Mouse (Mus musculus) R1 (cell line): ENCODE results near the gene Hoxc10.

Experiments used
- DNase-seq: peaks from one replicate; pipeline ENCODE4 v3.0.0-alpha.2; 2018; ENCODE audit warnings: low read depth, low spot score

Hoxc10 gene

GRCm38 (mm10) chr15:102990461-102991397, 24.1 kb downstream of the Hoxc10 start, which contains the start of gene Hoxc8:
Gene Hoxc8, plus strand, starts transcription at chr15:102990607.
- DNase-seq, result no peak

DNA sequence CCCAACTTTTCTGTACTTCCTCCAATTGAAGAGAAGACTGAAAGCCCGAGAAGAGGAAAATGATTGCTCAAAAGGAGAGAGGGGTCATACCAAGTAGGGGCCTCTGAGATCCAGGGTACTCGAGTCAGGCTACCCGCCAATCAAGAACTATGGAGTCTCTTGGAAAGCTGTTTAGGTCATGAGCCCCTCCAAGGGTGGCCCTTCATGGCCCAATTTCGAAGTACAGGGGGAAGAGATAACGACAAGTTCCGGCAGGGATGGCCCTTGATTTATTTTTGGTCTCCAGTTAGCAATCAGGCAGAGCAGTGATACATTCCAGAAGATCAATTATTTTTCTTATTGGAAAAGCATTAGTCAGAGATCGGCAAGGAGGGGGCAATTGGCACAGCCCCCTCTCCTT, 25.2 kb downstream of the Hoxc10 start:
- DNase-seq, result no peak

- no peak for DNase-seq
Observed at GRCm38 (mm10) chr15:102992206-102992605, 25.6 kb downstream of the Hoxc10 start.

DNA sequence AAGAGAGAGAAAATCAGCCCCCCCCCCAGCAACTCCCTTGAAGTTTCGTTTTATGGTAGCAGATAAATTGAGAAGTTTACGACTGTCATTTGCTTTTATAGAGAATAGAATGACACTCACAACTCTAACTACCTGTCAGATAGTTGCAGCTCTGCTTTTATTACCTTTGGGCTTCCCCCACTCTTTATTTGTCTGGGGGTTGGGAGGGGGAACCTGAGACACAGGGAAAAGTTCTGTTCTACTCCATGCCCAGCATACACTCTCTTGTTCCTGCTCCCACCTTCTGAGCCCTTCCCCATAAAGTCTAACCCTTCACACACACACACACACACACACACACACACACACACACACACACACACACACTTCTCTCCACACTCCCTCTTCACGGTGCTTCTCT, 26.3 kb downstream of the Hoxc10 start:
- DNase-seq, result no peak

GRCm38 (mm10) chr15:102996548-102996947, 30.0 kb downstream of the Hoxc10 start:
- DNase-seq, result no peak

GRCm38 (mm10) chr15:102997431-102997830, 30.8 kb downstream of the Hoxc10 start:
- DNase-seq, result no peak

GRCm38 (mm10) chr15:102997939-102998355, 31.4 kb downstream of the Hoxc10 start, which contains the start of gene Hoxc6:
Gene Hoxc6, plus strand, starts transcription at chr15:102998257.
- no peak for DNase-seq

DNA sequence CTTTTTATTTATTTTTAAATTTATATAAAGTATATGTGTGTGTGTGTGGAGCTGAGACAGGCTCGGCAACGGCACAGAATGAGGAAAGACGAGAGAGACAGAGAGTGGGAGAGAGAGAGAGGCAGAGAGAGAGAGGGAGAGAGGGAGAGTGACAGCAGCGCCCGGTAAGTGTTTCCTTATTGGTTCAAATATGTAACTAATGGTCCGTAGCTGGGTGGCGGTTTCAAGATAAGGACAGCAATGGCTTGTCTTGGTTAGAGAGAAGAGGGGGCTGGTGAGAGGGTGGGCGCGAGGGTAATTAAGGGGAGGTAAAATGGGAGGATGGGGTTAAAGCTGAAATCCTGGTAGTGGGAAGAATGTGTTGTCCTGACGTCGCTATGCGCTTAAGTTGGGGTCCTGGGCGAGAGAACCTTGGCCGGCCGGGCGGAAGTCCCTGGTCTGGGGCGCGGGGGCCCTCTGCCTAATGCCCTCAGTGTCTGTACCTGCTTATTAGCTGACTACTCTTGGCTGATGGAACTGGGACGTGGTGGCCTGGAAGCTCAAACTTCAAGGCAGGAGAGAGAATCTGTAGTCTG, 32.1 kb downstream of the Hoxc10 start:
- DNase-seq, result no peak

- DNase-seq, result peak; percentile 79
Observed at GRCm38 (mm10) chr15:102999183-102999831, 32.7 kb downstream of the Hoxc10 start.

DNA sequence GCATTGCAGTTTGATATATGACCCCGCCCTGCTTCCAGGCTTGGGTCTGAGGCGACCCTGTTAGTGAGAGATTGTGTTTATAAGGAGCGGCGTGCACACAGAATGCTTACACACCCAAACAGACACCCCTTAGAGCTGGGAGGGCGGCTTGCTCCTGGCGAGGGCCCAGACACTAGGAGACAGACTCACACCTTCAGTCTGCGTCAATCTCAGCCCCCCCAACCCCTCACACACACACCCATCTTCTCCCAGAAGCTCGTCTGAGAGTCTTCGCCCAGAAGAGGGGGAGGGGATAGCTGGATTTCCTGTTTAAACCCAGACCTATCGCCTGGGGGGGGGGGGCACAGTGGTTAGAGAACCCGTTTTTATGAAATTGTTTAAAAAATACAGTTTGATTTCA, 33.4 kb downstream of the Hoxc10 start:
- DNase-seq, result no peak

DNA sequence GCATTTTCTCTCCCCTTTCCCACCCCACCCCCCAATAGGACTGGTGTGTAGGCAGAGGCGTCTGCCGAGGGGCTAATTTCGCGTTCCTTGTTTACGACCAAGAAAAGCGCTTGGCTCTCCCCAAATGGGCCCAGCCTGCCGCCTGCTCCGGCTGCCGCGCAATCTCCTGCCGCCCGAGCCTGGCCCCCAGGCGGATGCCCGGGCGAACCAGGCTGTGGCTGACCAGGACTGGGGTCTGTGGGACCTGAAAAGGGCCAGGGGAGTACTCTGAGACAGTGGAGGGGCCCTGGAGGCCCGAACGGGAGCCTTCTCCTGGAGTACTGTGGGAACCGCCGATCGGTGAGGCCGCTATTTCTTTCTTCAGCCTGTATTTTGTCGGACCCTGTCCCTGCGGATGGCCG, 33.9 kb downstream of the Hoxc10 start:
- DNase-seq, result no peak

DNA sequence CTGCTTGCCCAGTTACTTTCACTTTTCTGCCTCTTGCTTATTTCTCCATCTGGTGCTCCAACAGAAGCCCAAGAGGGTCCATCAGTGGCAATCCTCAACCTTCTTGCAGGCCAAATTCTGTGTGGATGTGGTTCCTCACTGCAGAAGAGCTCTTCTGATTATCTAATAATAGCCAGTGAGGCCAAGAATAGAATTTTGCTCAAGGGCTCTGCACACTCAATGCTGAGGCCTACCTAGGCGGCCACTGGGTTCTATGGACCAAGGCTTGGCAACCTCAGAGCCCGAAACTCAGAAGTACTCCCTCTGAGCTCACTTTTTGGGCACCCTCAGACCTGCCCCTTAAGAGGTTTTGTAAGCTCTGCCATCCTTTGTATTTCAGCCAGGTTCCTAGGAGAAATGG, 34.8 kb downstream of the Hoxc10 start:
- no peak for DNase-seq

GRCm38 (mm10) chr15:103002156-103002555, 35.6 kb downstream of the Hoxc10 start:
- DNase-seq, result no peak

DNA sequence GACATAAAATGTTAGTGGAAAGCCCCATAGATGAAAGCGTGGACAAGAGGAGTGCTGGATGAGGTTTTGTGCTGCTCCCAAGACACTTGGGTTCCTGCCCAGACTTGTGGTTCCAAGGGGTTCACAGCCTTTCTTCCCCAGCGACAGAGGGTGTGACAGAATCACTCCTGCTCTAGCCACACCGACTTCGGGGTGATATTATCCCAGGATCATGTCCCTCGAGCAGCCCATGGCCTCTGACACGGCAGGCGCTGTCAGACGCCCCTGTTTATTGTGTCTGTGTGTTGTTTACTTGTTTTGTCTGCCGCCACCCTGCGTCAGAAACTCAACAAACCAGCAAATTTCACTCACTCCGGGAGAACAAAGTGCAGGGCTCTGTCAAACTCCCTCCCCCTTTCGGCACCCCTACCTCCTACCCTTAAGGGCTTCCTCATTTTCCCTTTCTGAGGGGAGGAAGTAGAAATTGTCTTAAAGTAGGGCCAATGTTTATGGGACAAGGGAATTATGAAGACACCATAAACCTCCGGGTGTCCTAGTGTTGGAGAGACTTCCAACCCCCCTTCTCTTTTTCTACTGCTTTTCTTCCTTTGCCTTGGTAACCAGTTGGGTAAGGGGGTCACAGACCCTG, 36.3 kb downstream of the Hoxc10 start:
- no peak for DNase-seq

DNA sequence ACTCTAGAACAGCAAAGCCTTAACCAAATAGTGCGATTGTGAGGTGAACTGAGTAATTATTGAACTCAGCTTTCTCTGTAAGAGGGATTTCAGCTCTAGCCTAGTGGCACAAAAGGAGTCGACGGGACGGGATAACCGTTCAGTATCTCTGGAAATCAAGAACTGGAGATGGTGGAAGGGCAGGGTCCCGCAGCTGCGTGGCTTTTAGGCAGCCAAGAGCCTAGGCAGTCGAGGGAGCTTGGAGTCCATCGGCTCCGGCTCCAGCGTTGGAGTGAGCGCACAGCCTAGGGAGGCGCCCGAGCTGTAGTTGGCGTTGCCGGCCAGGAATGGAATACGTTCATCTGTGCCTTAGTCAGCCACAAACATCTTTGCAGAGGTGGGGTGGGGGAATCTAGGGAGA, 38.7 kb downstream of the Hoxc10 start:
- DNase-seq, result no peak

DNA sequence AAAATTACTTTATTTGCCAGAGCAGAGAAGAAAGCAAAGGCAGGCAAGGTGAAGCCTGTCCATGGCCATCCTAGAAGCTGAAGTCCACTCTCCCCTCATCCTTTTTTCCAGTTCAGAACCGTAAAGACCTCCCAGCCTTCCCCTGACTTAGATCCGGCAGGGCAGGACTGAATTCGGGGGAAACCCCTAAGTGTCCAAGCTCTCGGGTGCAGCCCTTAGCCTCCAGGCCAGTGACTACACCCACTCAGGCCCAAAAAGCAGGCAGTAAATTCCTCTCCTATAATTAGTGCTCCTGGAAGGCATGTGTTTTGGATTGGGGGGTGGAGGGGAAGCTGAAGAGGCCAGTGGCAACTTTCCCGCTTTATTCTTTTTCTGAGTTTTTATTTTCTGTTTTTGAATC, 39.2 kb downstream of the Hoxc10 start:
- DNase-seq, result no peak

- DNase-seq, result no peak
Observed at GRCm38 (mm10) chr15:103006326-103006725, 39.7 kb downstream of the Hoxc10 start.

- peak; percentile 54 for DNase-seq
Observed at GRCm38 (mm10) chr15:103009265-103010111, 42.9 kb downstream of the Hoxc10 start.

- no peak for DNase-seq
Observed at GRCm38 (mm10) chr15:103010112-103010846, 43.7 kb downstream of the Hoxc10 start.

DNA sequence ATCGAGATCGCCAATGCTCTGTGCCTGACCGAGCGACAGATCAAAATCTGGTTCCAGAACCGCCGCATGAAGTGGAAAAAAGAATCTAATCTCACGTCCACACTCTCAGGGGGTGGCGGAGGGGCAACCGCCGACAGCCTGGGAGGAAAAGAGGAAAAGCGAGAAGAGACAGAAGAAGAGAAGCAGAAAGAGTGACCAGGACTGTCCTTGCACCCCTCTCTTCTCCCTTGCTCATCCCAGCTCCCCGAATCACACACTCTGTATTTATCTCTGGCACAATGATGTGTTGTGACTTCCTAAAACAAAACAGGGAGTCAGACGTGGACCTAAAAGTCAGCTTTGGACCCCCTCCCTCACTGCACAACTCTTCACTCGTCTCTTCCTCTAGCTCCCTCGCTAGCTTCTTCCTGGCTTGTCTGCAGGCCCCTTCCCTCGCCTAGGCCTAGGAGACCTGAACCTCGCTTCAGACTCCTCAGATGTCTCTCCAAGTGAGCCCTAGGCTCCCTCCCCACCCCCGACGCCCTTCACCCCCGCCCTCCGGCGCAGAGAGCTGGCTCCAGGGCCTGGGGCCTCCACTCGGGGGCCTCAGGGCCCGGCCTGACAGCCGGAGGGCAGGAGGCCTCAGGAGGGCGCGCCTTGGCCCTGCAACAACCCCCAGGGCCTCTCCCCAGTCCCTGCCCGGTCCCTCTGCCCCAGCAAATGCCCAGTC, 44.4 kb downstream of the Hoxc10 start:
- DNase-seq, result peak; percentile 51
